Mouse (Mus musculus): Measurements from ENCODE around the gene Ptpro. TPM values are rescaled to one million over a fixed set of nuclear protein-coding genes. Genes with fewer than 3 reads are reported as not detected.

Ptpro gene
- polyA plus RNA-seq, 1 experiment from 2014 or later: 3.3 TPM

GRCm38 (mm10) chr6:137360166-137360565 is 108.0 kb downstream of the Ptpro start:
- no peak overlapping the region for H3K4me3 ChIP-seq (replicated peaks; ENCODE audit: low read length)
- WGBS: 79% methylated on average over 7 of the region's 7 CpGs
- no peak overlapping the region for H3K27ac ChIP-seq (ENCODE audit: low read length)
- no peaks in the 10 kb centered on the region for H3K9me3 ChIP-seq (replicated peaks; ENCODE audit: control insufficient read depth, low read length)
- no peak overlapping the region for H3K4me2 ChIP-seq (ENCODE audit: low read depth, low read length)
- no peak for ATAC-seq (ENCODE audit: insufficient read depth, low FRiP score)
- H3K36me3 ChIP-seq (ENCODE audit: control insufficient read depth, insufficient read depth, low read length): no peaks in the 10 kb centered on the region
- no peak overlapping the region for H3K9ac ChIP-seq (ENCODE audit: low read length)
- peaks cover 7% of the 10 kb centered on the region; the same call in 1 of the 2 replicates for H3K4me1 ChIP-seq (ENCODE audit: control insufficient read depth, insufficient read depth, low read length)
- H3K27me3 ChIP-seq (ENCODE audit: control insufficient read depth, insufficient read depth, low read length): no peaks in the 10 kb centered on the region

GRCm38 (mm10) chr6:137362216-137362615 is 110.1 kb downstream of the Ptpro start:
- Histone ChIP-seq H3K36me3 (ENCODE audit: control insufficient read depth, insufficient read depth, low read length) (no peaks in the 10 kb centered on the region), H3K4me2 (ENCODE audit: low read depth, low read length) (no peak overlapping the region), H3K4me3 (replicated peaks; ENCODE audit: low read length) (no peak overlapping the region), H3K4me1 (ENCODE audit: control insufficient read depth, insufficient read depth, low read length) (peaks cover 7% of the 10 kb centered on the region; the same call in 1 of the 2 replicates), H3K27ac (ENCODE audit: low read length) (no peak overlapping the region), H3K27me3 (ENCODE audit: control insufficient read depth, insufficient read depth, low read length) (no peaks in the 10 kb centered on the region), H3K9ac (ENCODE audit: low read length) (no peak overlapping the region; the same call in 1 of the 2 replicates), H3K9me3 (replicated peaks; ENCODE audit: control insufficient read depth, low read length) (no peaks in the 10 kb centered on the region)
- ATAC-seq (ENCODE audit: insufficient read depth, low FRiP score): no peak
- WGBS: 21% methylated on average over 8 of the region's 8 CpGs

- Histone ChIP-seq H3K4me1 (ENCODE audit: control insufficient read depth, insufficient read depth, low read length) (peaks cover 7% of the 10 kb centered on the region; the same call in 1 of the 2 replicates), H3K27me3 (ENCODE audit: control insufficient read depth, insufficient read depth, low read length) (no peaks in the 10 kb centered on the region), H3K36me3 (ENCODE audit: control insufficient read depth, insufficient read depth, low read length) (no peaks in the 10 kb centered on the region), H3K4me3 (replicated peaks; ENCODE audit: low read length) (no peak overlapping the region), H3K4me2 (ENCODE audit: low read depth, low read length) (no peak overlapping the region), H3K9me3 (replicated peaks; ENCODE audit: control insufficient read depth, low read length) (no peaks in the 10 kb centered on the region), H3K9ac (ENCODE audit: low read length) (no peak overlapping the region), H3K27ac (ENCODE audit: low read length) (no peak overlapping the region)
- 72% methylated on average over 5 of the region's 5 CpGs for WGBS
- no peak for ATAC-seq (ENCODE audit: insufficient read depth, low FRiP score)
Measured at GRCm38 (mm10) chr6:137364681-137365080, 112.6 kb downstream of the Ptpro start.

- WGBS: 77% methylated on average over 2 of the region's 2 CpGs
Measured at GRCm38 (mm10) chr6:137365637-137366036, 113.5 kb downstream of the Ptpro start.

GRCm38 (mm10) chr6:137370745-137371144 is 118.6 kb downstream of the Ptpro start:
- Histone ChIP-seq H3K9ac (ENCODE audit: low read length) (no peak overlapping the region), H3K9me3 (replicated peaks; ENCODE audit: control insufficient read depth, low read length) (no peaks in the 10 kb centered on the region), H3K27me3 (ENCODE audit: control insufficient read depth, insufficient read depth, low read length) (no peaks in the 10 kb centered on the region), H3K27ac (ENCODE audit: low read length) (no peak overlapping the region), H3K4me3 (replicated peaks; ENCODE audit: low read length) (no peak overlapping the region), H3K36me3 (ENCODE audit: control insufficient read depth, insufficient read depth, low read length) (no peaks in the 10 kb centered on the region), H3K4me2 (ENCODE audit: low read depth, low read length) (no peak overlapping the region), H3K4me1 (ENCODE audit: control insufficient read depth, insufficient read depth, low read length) (no peaks in the 10 kb centered on the region)
- ATAC-seq (ENCODE audit: insufficient read depth, low FRiP score): no peak
- 50% methylated on average over 8 of the region's 8 CpGs for WGBS

More at GRCm38 (mm10) chr6:137365637-137366036, 113.5 kb downstream of the Ptpro start:
- Histone ChIP-seq H3K4me1 (ENCODE audit: control insufficient read depth, insufficient read depth, low read length) (peaks cover 7% of the 10 kb centered on the region; the same call in 1 of the 2 replicates), H3K9ac (ENCODE audit: low read length) (no peak overlapping the region), H3K27me3 (ENCODE audit: control insufficient read depth, insufficient read depth, low read length) (no peaks in the 10 kb centered on the region), H3K4me3 (replicated peaks; ENCODE audit: low read length) (no peak overlapping the region), H3K27ac (ENCODE audit: low read length) (no peak overlapping the region), H3K9me3 (replicated peaks; ENCODE audit: control insufficient read depth, low read length) (no peaks in the 10 kb centered on the region), H3K36me3 (ENCODE audit: control insufficient read depth, insufficient read depth, low read length) (no peaks in the 10 kb centered on the region), H3K4me2 (ENCODE audit: low read depth, low read length) (no peak overlapping the region)
- no peak for ATAC-seq (ENCODE audit: insufficient read depth, low FRiP score)

GRCm38 (mm10) chr6:137371455-137371854 is 119.3 kb downstream of the Ptpro start:
- H3K4me3 ChIP-seq (replicated peaks; ENCODE audit: low read length): no peak overlapping the region
- WGBS: 71% methylated on average over 6 of the region's 6 CpGs
- no peaks in the 10 kb centered on the region for H3K9me3 ChIP-seq (replicated peaks; ENCODE audit: control insufficient read depth, low read length)
- no peak overlapping the region for H3K4me2 ChIP-seq (ENCODE audit: low read depth, low read length)
- no peak overlapping the region for H3K27ac ChIP-seq (ENCODE audit: low read length)
- ATAC-seq (ENCODE audit: insufficient read depth, low FRiP score): no peak
- H3K9ac ChIP-seq (ENCODE audit: low read length): no peak overlapping the region
- no peaks in the 10 kb centered on the region for H3K36me3 ChIP-seq (ENCODE audit: control insufficient read depth, insufficient read depth, low read length)
- no peaks in the 10 kb centered on the region for H3K4me1 ChIP-seq (ENCODE audit: control insufficient read depth, insufficient read depth, low read length)
- H3K27me3 ChIP-seq (ENCODE audit: control insufficient read depth, insufficient read depth, low read length): no peaks in the 10 kb centered on the region

- H3K4me3 ChIP-seq (replicated peaks; ENCODE audit: low read length): no peak overlapping the region
- H3K27me3 ChIP-seq (ENCODE audit: control insufficient read depth, insufficient read depth, low read length): no peaks in the 10 kb centered on the region
- no peaks in the 10 kb centered on the region for H3K9me3 ChIP-seq (replicated peaks; ENCODE audit: control insufficient read depth, low read length)
- no peak overlapping the region for H3K27ac ChIP-seq (ENCODE audit: low read length)
- H3K9ac ChIP-seq (ENCODE audit: low read length): no peak overlapping the region
- no peak overlapping the region for H3K4me2 ChIP-seq (ENCODE audit: low read depth, low read length)
- no peak for ATAC-seq (ENCODE audit: insufficient read depth, low FRiP score)
- no peaks in the 10 kb centered on the region for H3K36me3 ChIP-seq (ENCODE audit: control insufficient read depth, insufficient read depth, low read length)
- WGBS: 69% methylated on average over 6 of the region's 6 CpGs
- no peaks in the 10 kb centered on the region for H3K4me1 ChIP-seq (ENCODE audit: control insufficient read depth, insufficient read depth, low read length)
Measured at GRCm38 (mm10) chr6:137373920-137374319, 121.8 kb downstream of the Ptpro start.

- WGBS: 41% methylated on average over 9 of the region's 9 CpGs
Measured at GRCm38 (mm10) chr6:137382546-137382945, 130.4 kb downstream of the Ptpro start.

GRCm38 (mm10) chr6:137386344-137386743 is 134.2 kb downstream of the Ptpro start:
- no peak for ATAC-seq (ENCODE audit: insufficient read depth, low FRiP score)
- H3K27me3 ChIP-seq (ENCODE audit: control insufficient read depth, insufficient read depth, low read length): no peaks in the 10 kb centered on the region
- H3K36me3 ChIP-seq (ENCODE audit: control insufficient read depth, insufficient read depth, low read length): no peaks in the 10 kb centered on the region
- WGBS: 77% methylated on average over 4 of the region's 4 CpGs
- no peak overlapping the region for H3K4me3 ChIP-seq (replicated peaks; ENCODE audit: low read length)
- H3K4me2 ChIP-seq (ENCODE audit: low read depth, low read length): no peak overlapping the region
- no peaks in the 10 kb centered on the region for H3K9me3 ChIP-seq (replicated peaks; ENCODE audit: control insufficient read depth, low read length)
- H3K27ac ChIP-seq (ENCODE audit: low read length): no peak overlapping the region
- H3K4me1 ChIP-seq (ENCODE audit: control insufficient read depth, insufficient read depth, low read length): no peaks in the 10 kb centered on the region
- no peak overlapping the region for H3K9ac ChIP-seq (ENCODE audit: low read length)

More at GRCm38 (mm10) chr6:137382546-137382945, 130.4 kb downstream of the Ptpro start:
- Histone ChIP-seq H3K27me3 (ENCODE audit: control insufficient read depth, insufficient read depth, low read length) (no peaks in the 10 kb centered on the region), H3K4me3 (replicated peaks; ENCODE audit: low read length) (no peak overlapping the region), H3K4me1 (ENCODE audit: control insufficient read depth, insufficient read depth, low read length) (no peaks in the 10 kb centered on the region), H3K27ac (ENCODE audit: low read length) (no peak overlapping the region), H3K36me3 (ENCODE audit: control insufficient read depth, insufficient read depth, low read length) (no peaks in the 10 kb centered on the region), H3K4me2 (ENCODE audit: low read depth, low read length) (no peak overlapping the region), H3K9ac (ENCODE audit: low read length) (no peak overlapping the region), H3K9me3 (replicated peaks; ENCODE audit: control insufficient read depth, low read length) (no peaks in the 10 kb centered on the region)
- ATAC-seq (ENCODE audit: insufficient read depth, low FRiP score): no peak

Data from stomach, embryonic 16.5 days (tissue).